Mouse (Mus musculus): ENCODE results near the gene Neurod1. TPM values are rescaled to one million over a fixed set of nuclear protein-coding genes. Genes with fewer than 3 reads are reported as not detected.

The Neurod1 gene
- 20.9 and 52.9 TPM in 2 replicates for polyA plus RNA-seq (2016; fragmentation: Nextera tagmentation; extraction: Ambion mirVana)

- Histone ChIP-seq H3K4me1 (replicated peaks) (peaks cover 59% of the 10 kb centered on the region), H3K27ac (peak within 1 kb of the TSS; percentile 81), H3K4me3 (peak within 1 kb of the TSS; percentile 48)
Measured at GRCm38 (mm10) chr2:79456575-79457349, at the start of gene Neurod1, which contains the start of gene Cerkl. Gene Neurod1, minus strand, starts transcription at chr2:79456751. Gene Cerkl, minus strand, starts transcription at chr2:79456785.

GRCm38 (mm10) chr2:79498990-79499755, 42.6 kb upstream of the Neurod1 start:
- H3K36me3 ChIP-seq = no peaks in the 10 kb centered on the region
- 24% methylated on average over 10 of the region's 10 CpGs for WGBS

More at GRCm38 (mm10) chr2:79456575-79457349, at the start of gene Neurod1, which contains the start of gene Cerkl:
- no peaks in the 10 kb centered on the region for H3K36me3 ChIP-seq
- H3K27me3 ChIP-seq (ENCODE audit: insufficient read depth, poor library complexity, severe bottlenecking) = peaks cover 95% of the 10 kb centered on the region
- DNase-seq (ENCODE audit: low spot score) = peak; percentile 91
- no peaks in the 10 kb centered on the region for H3K9me3 ChIP-seq
- under 1% methylated on average over 42 of the region's 42 CpGs for WGBS

GRCm38 (mm10) chr2:79485127-79485526, 28.6 kb upstream of the Neurod1 start:
- DNase-seq (ENCODE audit: low spot score) = no peak
- no peaks in the 10 kb centered on the region for H3K36me3 ChIP-seq
- no peak overlapping the region for H3K27ac ChIP-seq
- no peak overlapping the region for H3K4me3 ChIP-seq
- no peaks in the 10 kb centered on the region for H3K4me1 ChIP-seq (replicated peaks)
- H3K27me3 ChIP-seq (ENCODE audit: insufficient read depth, poor library complexity, severe bottlenecking) = no peaks in the 10 kb centered on the region
- 49% methylated on average over 3 of the region's 3 CpGs for WGBS
- H3K9me3 ChIP-seq = no peaks in the 10 kb centered on the region

More at GRCm38 (mm10) chr2:79498990-79499755, 42.6 kb upstream of the Neurod1 start:
- peak; percentile 76 for DNase-seq (ENCODE audit: low spot score)
- peaks cover 3% of the 10 kb centered on the region; the same call in 1 of the 2 replicates for H3K27me3 ChIP-seq (ENCODE audit: insufficient read depth, poor library complexity, severe bottlenecking)
- H3K4me1 ChIP-seq (replicated peaks) = no peaks in the 10 kb centered on the region
- H3K9me3 ChIP-seq = no peaks in the 10 kb centered on the region
- H3K27ac ChIP-seq = no peak overlapping the region
- H3K4me3 ChIP-seq = no peak overlapping the region

GRCm38 (mm10) chr2:79482511-79482910, 26.0 kb upstream of the Neurod1 start:
- Histone ChIP-seq H3K4me1 (replicated peaks) (no peaks in the 10 kb centered on the region), H3K4me3 (no peak overlapping the region), H3K27me3 (ENCODE audit: insufficient read depth, poor library complexity, severe bottlenecking) (no peaks in the 10 kb centered on the region), H3K36me3 (no peaks in the 10 kb centered on the region), H3K27ac (no peak overlapping the region), H3K9me3 (no peaks in the 10 kb centered on the region)
- WGBS = 91% methylated on average over 2 of the region's 2 CpGs
- no peak for DNase-seq (ENCODE audit: low spot score)

- H3K27ac ChIP-seq = no peak overlapping the region
- 89% methylated on average over 4 of the region's 4 CpGs for WGBS
- DNase-seq (ENCODE audit: low spot score) = no peak
- H3K4me3 ChIP-seq = no peak overlapping the region
- peaks cover 54% of the 10 kb centered on the region for H3K27me3 ChIP-seq (ENCODE audit: insufficient read depth, poor library complexity, severe bottlenecking)
- peaks cover 30% of the 10 kb centered on the region for H3K4me1 ChIP-seq (replicated peaks)
- no peaks in the 10 kb centered on the region for H3K9me3 ChIP-seq
- no peaks in the 10 kb centered on the region for H3K36me3 ChIP-seq
Measured at GRCm38 (mm10) chr2:79462411-79462810, 5.9 kb upstream of the Neurod1 start.

- peaks cover 59% of the 10 kb centered on the region for H3K27me3 ChIP-seq (ENCODE audit: insufficient read depth, poor library complexity, severe bottlenecking)
Measured at GRCm38 (mm10) chr2:79461861-79462260, 5.3 kb upstream of the Neurod1 start.

GRCm38 (mm10) chr2:79460586-79460985, 4.0 kb upstream of the Neurod1 start:
- H3K4me3 ChIP-seq = peak overlapping the region; percentile 45; the same call in 1 of the 2 replicates
- H3K27ac ChIP-seq = peak overlapping the region; percentile 88
- no peaks in the 10 kb centered on the region for H3K36me3 ChIP-seq
- H3K4me1 ChIP-seq (replicated peaks) = peaks cover 43% of the 10 kb centered on the region
- peaks cover 72% of the 10 kb centered on the region for H3K27me3 ChIP-seq (ENCODE audit: insufficient read depth, poor library complexity, severe bottlenecking)
- H3K9me3 ChIP-seq = no peaks in the 10 kb centered on the region
- 4% methylated on average over 2 of the region's 2 CpGs for WGBS
- peak; percentile 17 for DNase-seq (ENCODE audit: low spot score)

More at GRCm38 (mm10) chr2:79461861-79462260, 5.3 kb upstream of the Neurod1 start:
- Histone ChIP-seq H3K9me3 (no peaks in the 10 kb centered on the region), H3K4me3 (no peak overlapping the region), H3K36me3 (no peaks in the 10 kb centered on the region), H3K27ac (no peak overlapping the region), H3K4me1 (replicated peaks) (peaks cover 36% of the 10 kb centered on the region)
- 87% methylated on average over 2 of the region's 2 CpGs for WGBS
- no peak for DNase-seq (ENCODE audit: low spot score)

- H3K4me3 ChIP-seq = peak overlapping the region; percentile 45
- peak; percentile 17 for DNase-seq (ENCODE audit: low spot score)
Measured at GRCm38 (mm10) chr2:79460107-79460506, 3.6 kb upstream of the Neurod1 start.

GRCm38 (mm10) chr2:79459061-79460045, 2.8 kb upstream of the Neurod1 start:
- DNase-seq (ENCODE audit: low spot score) = peak; percentile 80
- Histone ChIP-seq H3K27ac (peak overlapping the region; percentile 88), H3K9me3 (no peaks in the 10 kb centered on the region), H3K36me3 (no peaks in the 10 kb centered on the region), H3K27me3 (ENCODE audit: insufficient read depth, poor library complexity, severe bottlenecking) (peaks cover 85% of the 10 kb centered on the region), H3K4me3 (peak overlapping the region; percentile 45), H3K4me1 (replicated peaks) (peaks cover 51% of the 10 kb centered on the region)
- WGBS = 2% methylated on average over 44 of the region's 44 CpGs

More at GRCm38 (mm10) chr2:79460107-79460506, 3.6 kb upstream of the Neurod1 start:
- H3K27ac ChIP-seq = peak overlapping the region; percentile 88
- 6% methylated on average over 14 of the region's 14 CpGs for WGBS
- H3K9me3 ChIP-seq = no peaks in the 10 kb centered on the region
- H3K4me1 ChIP-seq (replicated peaks) = peaks cover 43% of the 10 kb centered on the region
- H3K27me3 ChIP-seq (ENCODE audit: insufficient read depth, poor library complexity, severe bottlenecking) = peaks cover 77% of the 10 kb centered on the region
- no peaks in the 10 kb centered on the region for H3K36me3 ChIP-seq

- no peak overlapping the region for H3K4me3 ChIP-seq
- no peaks in the 10 kb centered on the region for H3K36me3 ChIP-seq
- peaks cover 59% of the 10 kb centered on the region for H3K4me1 ChIP-seq (replicated peaks)
- DNase-seq (ENCODE audit: low spot score) = peak; percentile 4
- H3K9me3 ChIP-seq = no peaks in the 10 kb centered on the region
- 14% methylated on average over 3 of the region's 3 CpGs for WGBS
- H3K27me3 ChIP-seq (ENCODE audit: insufficient read depth, poor library complexity, severe bottlenecking) = peaks cover 96% of the 10 kb centered on the region
- peak overlapping the region; percentile 88 for H3K27ac ChIP-seq
Measured at GRCm38 (mm10) chr2:79457932-79458331, 1.4 kb upstream of the Neurod1 start.

- Histone ChIP-seq H3K4me3 (no peak overlapping the region), H3K27me3 (ENCODE audit: insufficient read depth, poor library complexity, severe bottlenecking) (peaks cover 97% of the 10 kb centered on the region), H3K27ac (peak overlapping the region; percentile 79), H3K4me1 (replicated peaks) (peaks cover 59% of the 10 kb centered on the region), H3K36me3 (no peaks in the 10 kb centered on the region), H3K9me3 (no peaks in the 10 kb centered on the region)
- no peak for DNase-seq (ENCODE audit: low spot score)
- 55% methylated on average over 3 of the region's 3 CpGs for WGBS
Measured at GRCm38 (mm10) chr2:79457434-79457833, 883 bp upstream of the Neurod1 start.

GRCm38 (mm10) chr2:79455646-79456045, 905 bp downstream of the Neurod1 start:
- WGBS = 3% methylated on average over 10 of the region's 10 CpGs
- peaks cover 62% of the 10 kb centered on the region for H3K4me1 ChIP-seq (replicated peaks)
- peak overlapping the region; percentile 48 for H3K4me3 ChIP-seq
- no peaks in the 10 kb centered on the region for H3K9me3 ChIP-seq
- DNase-seq (ENCODE audit: low spot score) = peak; percentile 30
- H3K27me3 ChIP-seq (ENCODE audit: insufficient read depth, poor library complexity, severe bottlenecking) = peaks cover 94% of the 10 kb centered on the region
- H3K27ac ChIP-seq = peak overlapping the region; percentile 81
- H3K36me3 ChIP-seq = no peaks in the 10 kb centered on the region

All from hindbrain, embryonic 10.5 days (tissue).